Mouse (Mus musculus) E14TG2a.4 (cell line): ENCODE measurements at regions not wholly inside any gene's neighbourhood (a gene's known extent, or its start where the extent isn't known, plus 50 kb on each side); places are given as distances from the start of the nearest gene placed in this dataset.

Experiments used
- CTCF ChIP-seq: conservative IDR thresholded peaks from 2 replicates; pipeline ENCODE4 v1.5.1; 2014; ENCODE audit warnings: low read length
- NANOG ChIP-seq: IDR thresholded peaks from 2 replicates; pipeline ENCODE4 v1.6.1; 2014; ENCODE audit warnings: borderline replicate concordance, low read length, mixed read lengths

- TF ChIP-seq CTCF (no peak), NANOG (no peak)
Observed at GRCm38 (mm10) chr1:128765626-128766025, 173.5 kb upstream of the Cxcr4 start.
